Mouse (Mus musculus): ENCODE data around the gene Tbkbp1. TPM values are rescaled to one million over a fixed set of nuclear protein-coding genes. Genes with fewer than 3 reads are reported as not detected.
A peak's percentile ranks its signal among the peaks of the same experiment; 100 is the strongest.

The Tbkbp1 gene
- polyA plus RNA-seq, 1 experiment: 16.6 TPM

DNA sequence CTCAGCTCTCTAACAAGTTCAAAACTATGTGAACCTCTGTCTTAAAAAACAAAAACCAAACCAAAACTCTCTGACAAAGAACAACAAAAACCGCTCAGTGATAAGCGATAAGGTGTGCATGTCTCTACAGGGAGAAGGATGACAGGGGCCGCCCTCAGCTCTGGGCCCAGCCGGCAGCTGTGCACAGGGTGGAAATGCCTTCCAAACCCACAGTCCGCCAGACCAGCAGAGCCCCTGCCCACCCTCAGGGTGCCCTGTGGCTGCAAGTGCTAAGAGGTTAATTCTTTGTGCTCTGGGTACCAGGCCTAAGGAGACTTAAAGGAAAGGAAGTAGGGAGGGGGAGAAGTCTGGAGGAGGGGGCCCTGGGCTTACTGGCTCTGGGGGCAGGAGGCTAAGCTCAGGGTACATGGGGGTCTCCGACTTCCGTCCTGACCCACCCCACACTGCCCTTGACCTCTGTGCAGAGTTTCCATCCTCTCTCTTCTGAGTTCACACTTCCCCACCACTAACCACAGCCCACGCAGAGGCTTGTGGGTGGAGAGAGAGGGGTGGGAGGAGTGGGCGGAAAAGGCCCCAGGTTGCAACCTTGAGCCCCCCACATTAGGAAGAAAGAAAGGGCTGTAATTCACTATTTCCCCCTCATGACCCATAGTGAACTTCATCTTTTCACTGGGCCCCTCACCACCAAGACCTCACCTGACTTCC, 7.9 kb downstream of the Tbkbp1 start:
- no peak for TF ChIP-seq CTCF (IDR thresholded peaks at IDR 0.05; ENCODE audit: control insufficient read depth, insufficient read depth, low read length)
- TF ChIP-seq POLR2A (IDR thresholded peaks at IDR 0.05; ENCODE audit: borderline replicate concordance, control insufficient read depth, low read depth, low read length): no peak
- peaks cover 3% of the 10 kb centered on the region for H3K4me1 ChIP-seq (ENCODE audit: control insufficient read depth, insufficient read depth, low read length)
- no peak overlapping the region for H3K4me3 ChIP-seq (replicated peaks; ENCODE audit: control insufficient read depth, low read depth, low read length)
- 33% methylated on average over 9 of the region's 9 CpGs for WGBS
- peak overlapping the region; percentile 80 for H3K27ac ChIP-seq (ENCODE audit: control insufficient read depth, insufficient read depth, low read depth, low read length, poor library complexity)

DNA sequence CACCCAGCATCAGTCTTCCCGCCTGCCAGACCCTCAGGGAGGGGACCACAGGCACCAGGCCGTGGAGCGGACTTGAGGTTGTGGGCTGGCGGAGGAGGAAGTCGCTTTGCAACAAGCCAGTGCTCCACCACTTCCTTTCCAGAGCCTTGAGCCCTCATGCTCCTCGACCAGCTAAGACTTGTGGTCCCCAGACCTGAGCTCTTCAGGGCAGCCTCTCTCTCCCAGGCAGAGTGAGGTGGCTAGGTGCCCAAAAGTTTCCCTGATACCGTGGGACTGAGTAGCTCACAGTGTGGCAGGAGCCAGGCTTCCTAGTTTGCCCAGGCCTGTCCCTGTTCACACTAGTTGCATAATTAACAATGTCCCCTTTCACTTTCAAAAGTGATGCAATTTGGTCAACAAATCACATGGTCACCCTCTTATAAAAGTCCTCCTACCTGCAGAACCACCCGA, 9.1 kb downstream of the Tbkbp1 start:
- 3% methylated on average over 8 of the region's 8 CpGs for WGBS
- TF ChIP-seq POLR2A (IDR thresholded peaks at IDR 0.05; ENCODE audit: borderline replicate concordance, control insufficient read depth, low read depth, low read length) (peak; percentile 68; the same call in 1 of the 2 replicates), CTCF (IDR thresholded peaks at IDR 0.05; ENCODE audit: control insufficient read depth, insufficient read depth, low read length) (0 out of 2 replicates have a peak, but pooled peaks have one; percentile 6)
- Histone ChIP-seq H3K4me3 (replicated peaks; ENCODE audit: control insufficient read depth, low read depth, low read length) (peak overlapping the region; percentile 11), H3K4me1 (ENCODE audit: control insufficient read depth, insufficient read depth, low read length) (peaks cover 3% of the 10 kb centered on the region), H3K27ac (ENCODE audit: control insufficient read depth, insufficient read depth, low read depth, low read length, poor library complexity) (peak overlapping the region; percentile 97)

DNA sequence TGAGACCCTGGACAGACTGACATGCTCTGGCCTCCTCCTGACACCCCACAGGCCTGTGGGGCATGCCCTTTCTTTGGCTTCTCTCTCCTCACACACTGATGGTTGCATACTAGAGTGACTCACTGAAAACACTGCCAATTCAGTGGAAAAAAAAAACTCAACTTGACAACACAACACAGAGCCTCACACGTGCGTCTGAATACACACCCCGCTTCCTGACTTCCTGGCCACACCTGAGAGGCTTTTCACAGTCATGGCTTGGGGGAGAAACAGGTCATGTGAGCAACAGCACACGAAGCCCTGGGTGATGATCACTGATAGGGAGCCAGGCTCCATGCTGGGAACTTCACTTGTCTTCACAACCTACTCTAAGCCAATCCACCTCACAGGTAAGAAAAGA, 10.5 kb downstream of the Tbkbp1 start:
- no peak for TF ChIP-seq POLR2A (IDR thresholded peaks at IDR 0.05; ENCODE audit: borderline replicate concordance, control insufficient read depth, low read depth, low read length)
- no peak for TF ChIP-seq CTCF (IDR thresholded peaks at IDR 0.05; ENCODE audit: control insufficient read depth, insufficient read depth, low read length)
- H3K4me1 ChIP-seq (ENCODE audit: control insufficient read depth, insufficient read depth, low read length): peaks cover 3% of the 10 kb centered on the region
- H3K4me3 ChIP-seq (replicated peaks; ENCODE audit: control insufficient read depth, low read depth, low read length): no peak overlapping the region
- 57% methylated on average over 4 of the region's 4 CpGs for WGBS
- peak overlapping the region; percentile 97 for H3K27ac ChIP-seq (ENCODE audit: control insufficient read depth, insufficient read depth, low read depth, low read length, poor library complexity)

DNA sequence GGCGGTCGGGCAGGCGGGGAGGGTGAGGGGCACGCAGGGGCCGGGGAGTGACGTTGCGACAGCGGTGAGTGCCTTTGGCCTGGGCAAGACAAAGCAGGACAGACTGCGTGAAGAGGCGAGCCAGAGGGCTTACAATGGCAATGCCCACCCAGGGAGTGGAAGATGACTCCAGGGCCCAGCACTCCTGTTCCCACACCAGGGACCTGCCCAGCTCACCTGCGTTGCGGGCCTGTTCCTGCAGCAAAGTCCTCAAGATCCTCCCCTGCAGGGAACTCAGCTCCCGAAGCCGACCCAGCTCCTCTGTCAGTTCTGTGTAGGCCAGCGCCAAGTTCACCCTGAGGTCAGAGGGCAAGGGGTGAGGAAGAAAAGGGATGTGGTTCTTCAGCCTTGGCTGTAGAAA, 12.0 kb downstream of the Tbkbp1 start:
- Histone ChIP-seq H3K4me3 (replicated peaks; ENCODE audit: control insufficient read depth, low read depth, low read length) (no peak overlapping the region), H3K27ac (ENCODE audit: control insufficient read depth, insufficient read depth, low read depth, low read length, poor library complexity) (no peak overlapping the region), H3K4me1 (ENCODE audit: control insufficient read depth, insufficient read depth, low read length) (peaks cover 3% of the 10 kb centered on the region)
- 95% methylated on average over 15 of the region's 15 CpGs for WGBS
- TF ChIP-seq POLR2A (IDR thresholded peaks at IDR 0.05; ENCODE audit: borderline replicate concordance, control insufficient read depth, low read depth, low read length): no peak
- no peak for TF ChIP-seq CTCF (IDR thresholded peaks at IDR 0.05; ENCODE audit: control insufficient read depth, insufficient read depth, low read length)

DNA sequence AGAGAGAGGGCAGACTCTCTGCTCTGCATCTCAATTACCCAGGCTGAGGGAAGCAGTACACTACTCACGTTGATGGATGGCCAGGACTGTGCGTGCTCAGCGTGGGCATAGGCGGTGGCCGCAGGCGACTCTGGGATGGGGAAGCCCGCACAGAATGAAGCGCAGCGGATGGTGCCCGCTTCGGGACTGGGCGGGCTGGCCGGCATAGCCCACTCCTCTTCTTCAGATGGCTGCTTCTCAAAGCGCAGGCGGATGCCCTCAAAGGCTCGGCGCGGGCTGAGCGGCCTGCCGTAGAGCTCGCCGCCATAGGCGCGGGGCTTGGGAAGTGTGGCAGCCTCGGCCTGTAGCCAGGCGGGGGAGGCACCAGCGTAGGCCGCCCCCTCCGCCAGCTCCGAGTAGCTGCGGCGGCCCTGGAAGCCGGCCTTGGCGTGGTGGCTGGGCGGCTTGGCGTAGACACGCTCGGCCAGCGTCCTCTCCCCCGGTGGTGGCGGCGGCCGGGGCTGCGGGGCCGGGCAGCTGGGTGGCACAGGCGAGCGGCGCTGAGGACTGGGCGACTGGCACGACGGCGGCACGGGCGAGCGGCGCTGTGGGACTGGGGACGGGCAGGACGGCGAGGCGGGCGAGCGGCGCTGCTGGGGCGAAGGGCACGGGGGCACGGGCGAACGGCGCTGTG, 12.6 kb downstream of the Tbkbp1 start:
- TF ChIP-seq POLR2A (IDR thresholded peaks at IDR 0.05; ENCODE audit: borderline replicate concordance, control insufficient read depth, low read depth, low read length) (no peak), CTCF (IDR thresholded peaks at IDR 0.05; ENCODE audit: control insufficient read depth, insufficient read depth, low read length) (no peak)
- H3K4me1 ChIP-seq (ENCODE audit: control insufficient read depth, insufficient read depth, low read length): peaks cover 3% of the 10 kb centered on the region
- no peak overlapping the region for H3K4me3 ChIP-seq (replicated peaks; ENCODE audit: control insufficient read depth, low read depth, low read length)
- 96% methylated on average over 69 of the region's 69 CpGs for WGBS
- H3K27ac ChIP-seq (ENCODE audit: control insufficient read depth, insufficient read depth, low read depth, low read length, poor library complexity): no peak overlapping the region

DNA sequence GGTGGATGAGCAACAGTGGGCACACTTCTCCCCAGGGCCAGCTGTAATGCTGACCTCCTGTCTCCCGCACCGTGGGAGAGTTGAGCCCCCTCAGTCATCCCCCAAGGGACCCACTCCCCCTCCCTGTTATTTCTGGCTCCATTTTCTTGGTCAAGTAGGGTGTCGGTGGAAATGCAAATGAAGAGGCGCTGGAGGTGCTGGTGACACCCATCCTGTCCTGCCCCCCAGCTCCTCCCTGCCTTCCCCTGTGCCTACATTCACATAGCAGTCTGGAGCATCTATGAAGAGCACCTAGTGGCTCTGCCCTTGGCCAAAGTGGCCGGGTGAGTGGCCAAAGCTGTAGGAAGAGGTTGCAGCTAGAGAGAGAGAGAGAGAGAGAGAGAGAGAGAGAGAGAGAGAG, 18.0 kb downstream of the Tbkbp1 start:
- Histone ChIP-seq H3K4me1 (ENCODE audit: control insufficient read depth, insufficient read depth, low read length) (no peaks in the 10 kb centered on the region), H3K27ac (ENCODE audit: control insufficient read depth, insufficient read depth, low read depth, low read length, poor library complexity) (no peak overlapping the region), H3K4me3 (replicated peaks; ENCODE audit: control insufficient read depth, low read depth, low read length) (no peak overlapping the region)
- TF ChIP-seq CTCF (IDR thresholded peaks at IDR 0.05; ENCODE audit: control insufficient read depth, insufficient read depth, low read length) (no peak), POLR2A (IDR thresholded peaks at IDR 0.05; ENCODE audit: borderline replicate concordance, control insufficient read depth, low read depth, low read length) (no peak)
- 55% methylated on average over 5 of the region's 5 CpGs for WGBS

DNA sequence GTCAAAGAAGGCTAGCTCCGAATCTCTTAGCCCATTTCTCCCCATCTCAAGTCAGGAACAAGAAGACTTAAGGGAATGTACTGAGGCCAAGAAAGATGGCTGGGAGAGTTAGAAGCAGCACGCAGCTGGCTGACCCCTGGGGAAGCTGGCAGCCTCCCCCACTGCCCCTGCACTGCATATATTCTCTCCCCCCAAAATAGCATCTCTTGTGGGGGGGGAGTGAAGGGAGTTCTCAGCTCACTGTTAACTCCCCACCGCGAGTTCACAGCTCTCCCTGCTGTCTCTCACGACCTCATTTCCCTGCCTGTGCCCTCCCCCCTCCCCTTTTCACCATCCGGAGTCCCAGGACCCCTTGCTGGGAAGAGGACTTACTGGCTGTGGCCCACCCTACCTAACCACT, 19.1 kb downstream of the Tbkbp1 start:
- H3K4me3 ChIP-seq (replicated peaks; ENCODE audit: control insufficient read depth, low read depth, low read length): no peak overlapping the region
- TF ChIP-seq POLR2A (IDR thresholded peaks at IDR 0.05; ENCODE audit: borderline replicate concordance, control insufficient read depth, low read depth, low read length) (no peak), CTCF (IDR thresholded peaks at IDR 0.05; ENCODE audit: control insufficient read depth, insufficient read depth, low read length) (no peak)
- no peak overlapping the region for H3K27ac ChIP-seq (ENCODE audit: control insufficient read depth, insufficient read depth, low read depth, low read length, poor library complexity)
- H3K4me1 ChIP-seq (ENCODE audit: control insufficient read depth, insufficient read depth, low read length): no peaks in the 10 kb centered on the region
- 58% methylated on average over 6 of the region's 6 CpGs for WGBS

DNA sequence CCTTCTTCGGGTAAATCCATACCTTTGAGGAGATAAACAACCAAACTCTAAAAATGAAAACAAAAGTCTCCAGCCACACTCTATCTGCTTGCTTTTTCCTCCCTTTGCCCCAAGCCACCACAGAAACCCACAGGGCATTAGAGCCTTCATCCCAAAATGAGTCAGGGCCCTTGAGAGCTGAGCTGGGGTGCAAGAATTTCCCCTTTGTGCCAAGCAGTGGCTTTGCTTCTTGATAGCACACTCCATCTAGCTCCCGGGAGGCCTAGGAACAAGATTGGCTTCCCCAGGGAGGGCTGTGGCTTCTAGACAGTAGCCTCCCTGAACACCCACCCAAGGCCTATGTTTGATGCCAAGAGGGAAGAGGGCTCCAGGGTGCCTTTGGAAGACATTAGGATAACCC, 19.6 kb downstream of the Tbkbp1 start:
- Histone ChIP-seq H3K27ac (ENCODE audit: control insufficient read depth, insufficient read depth, low read depth, low read length, poor library complexity) (no peak overlapping the region), H3K4me3 (replicated peaks; ENCODE audit: control insufficient read depth, low read depth, low read length) (no peak overlapping the region), H3K4me1 (ENCODE audit: control insufficient read depth, insufficient read depth, low read length) (no peaks in the 10 kb centered on the region)
- WGBS: 62% methylated on average over 2 of the region's 2 CpGs
- TF ChIP-seq CTCF (IDR thresholded peaks at IDR 0.05; ENCODE audit: control insufficient read depth, insufficient read depth, low read length): no peak
- no peak for TF ChIP-seq POLR2A (IDR thresholded peaks at IDR 0.05; ENCODE audit: borderline replicate concordance, control insufficient read depth, low read depth, low read length)
